Mouse (Mus musculus): ENCODE results near the gene Mef2b.

DNA sequence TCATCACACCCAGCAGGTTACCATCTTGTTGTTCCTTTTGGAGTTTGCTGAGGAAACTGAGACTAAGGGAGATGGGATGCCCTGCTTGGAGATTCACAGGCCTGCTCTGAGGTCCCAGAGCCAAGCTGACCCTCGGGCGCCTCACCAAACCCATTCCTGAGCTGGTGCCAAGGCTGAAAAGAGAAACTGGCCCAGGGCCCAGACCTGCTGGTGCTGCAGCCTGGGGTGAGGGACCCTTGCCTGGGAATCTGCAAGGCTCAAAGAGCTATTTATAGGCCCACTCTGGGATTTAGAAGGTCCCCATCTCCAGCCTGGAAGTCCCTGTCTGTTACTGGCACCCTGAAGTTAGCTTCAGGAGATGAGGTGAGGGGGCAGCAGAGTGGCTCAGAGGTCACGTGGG, 11.1 kb upstream of the Mef2b start:
- TF ChIP-seq POLR2A (IDR thresholded peaks at IDR 0.05; ENCODE audit: low read depth, low read length) = no peak
- TF ChIP-seq CTCF (conservative IDR thresholded peaks at IDR 0.05; ENCODE audit: insufficient read depth, insufficient read length, low read depth, low read length) = no peak
